ENCODE assay signal across 8 mouse cellular contexts in the genomic region with DNA sequence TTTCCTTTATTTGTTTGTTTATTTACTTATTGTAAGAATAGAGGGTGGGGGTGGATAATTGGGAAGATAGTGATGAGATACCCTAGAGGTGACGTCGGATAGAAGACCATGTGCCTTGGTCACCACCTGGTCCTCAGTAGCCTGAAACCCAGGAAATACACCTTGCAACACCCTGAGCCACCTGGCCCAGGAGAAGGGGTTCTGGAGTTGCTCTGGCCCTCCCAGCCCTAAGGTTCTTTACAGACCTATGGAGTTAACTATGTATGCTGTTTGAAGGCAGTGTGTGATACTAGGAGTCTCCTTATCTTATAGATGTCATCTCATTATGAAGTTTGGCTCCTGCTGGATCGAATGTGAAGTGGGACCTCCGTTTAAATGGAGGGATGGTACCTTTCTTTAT. TPM values are rescaled to one million over a fixed set of nuclear protein-coding genes. Genes with fewer than 3 reads are reported as not detected.
DNase-seq lines count a peak whose midpoint lies in the region; ATAC-seq and TF ChIP-seq lines count a peak whose summit lies in the region.

No protein-coding gene starts in this region.

- H3K27ac ChIP-seq in liver, embryonic 11.5 days (ENCODE audit: low read depth, low read length) = no peak overlapping the region
- H3K27ac ChIP-seq in forebrain, embryonic 13.5 days = 0 out of 2 replicates have a peak overlapping the region, but pooled peaks have one; percentile 20
- no peak overlapping the region for H3K27ac ChIP-seq in intestine, postnatal 0 days (ENCODE audit: low read depth, low read length)
- H3K27ac ChIP-seq in neural tube, embryonic 14.5 days (ENCODE audit: low read depth, low read length) = no peak overlapping the region; the same call in 1 of the 2 replicates
- H3K27ac ChIP-seq in thymus, adult 2 months (ENCODE audit: control insufficient read depth, insufficient read depth, low read length) = no peak overlapping the region

- peak overlapping the region; percentile 81 for H3K4me2 ChIP-seq in liver, embryonic 11.5 days
- peak overlapping the region; percentile 82 for H3K4me2 ChIP-seq in forebrain, embryonic 13.5 days
- peak overlapping the region; percentile 76 for H3K4me2 ChIP-seq in intestine, postnatal 0 days (replicated peaks; ENCODE audit: low read depth)
- peak overlapping the region; percentile 84 for H3K4me2 ChIP-seq in neural tube, embryonic 14.5 days (ENCODE audit: low read depth, low read length)

- H3K4me1 ChIP-seq in liver, embryonic 11.5 days (replicated peaks; ENCODE audit: control insufficient read depth, insufficient read depth, low read length) = peaks cover 13% of the 10 kb centered on the region; the same call in 1 of the 2 replicates
- H3K4me1 ChIP-seq in forebrain, embryonic 13.5 days = peaks cover 33% of the 10 kb centered on the region
- H3K4me1 ChIP-seq in intestine, postnatal 0 days (replicated peaks; ENCODE audit: control insufficient read depth, insufficient read depth, low read length) = no peaks in the 10 kb centered on the region; the same call in 1 of the 2 replicates
- peaks cover 18% of the 10 kb centered on the region for H3K4me1 ChIP-seq in neural tube, embryonic 14.5 days (ENCODE audit: control insufficient read depth, insufficient read depth, low read length)
- H3K4me1 ChIP-seq in thymus, adult 2 months (replicated peaks; ENCODE audit: control insufficient read depth, insufficient read depth, low read length) = peaks cover 11% of the 10 kb centered on the region

- no peak for TF ChIP-seq POLR2A in thymus, adult 2 months (IDR thresholded peaks at IDR 0.05; ENCODE audit: control insufficient read depth, extremely low read depth, insufficient read depth, low read length, poor library complexity)

- H3K9ac ChIP-seq in liver, embryonic 11.5 days (ENCODE audit: low read depth, low read length) = no peak overlapping the region
- peak overlapping the region; percentile 97; the same call in 1 of the 2 replicates for H3K9ac ChIP-seq in forebrain, embryonic 13.5 days
- no peak overlapping the region for H3K9ac ChIP-seq in intestine, postnatal 0 days (ENCODE audit: low read depth, low read length)
- H3K9ac ChIP-seq in neural tube, embryonic 14.5 days (replicated peaks; ENCODE audit: low read depth, low read length) = peak overlapping the region; percentile 98

- 39% methylated on average over 4 of the region's 4 CpGs for WGBS in liver, embryonic 11.5 days
- 32% methylated on average over 4 of the region's 4 CpGs for WGBS in forebrain, embryonic 13.5 days
- WGBS in intestine, postnatal 0 days = 51% methylated on average over 4 of the region's 4 CpGs
- 33% methylated on average over 4 of the region's 4 CpGs for whole genome bisulfite sequencing in neural tube, embryonic 14.5 days
- 63% methylated on average over 4 of the region's 4 CpGs for WGBS in thymus, adult 2 months

- no peak for ATAC-seq in liver, embryonic 11.5 days (replicated peaks; ENCODE audit: low FRiP score)
- ATAC-seq in forebrain, embryonic 13.5 days = 0 out of 2 replicates have a peak, but pooled peaks have one; percentile 46
- ATAC-seq in intestine, postnatal 0 days = no peak
- ATAC-seq in neural tube, embryonic 14.5 days (ENCODE audit: low read depth) = no peak

- peak overlapping the region; percentile 62; the same call in 1 of the 2 replicates for H3K4me3 ChIP-seq in liver, embryonic 11.5 days (ENCODE audit: low read depth, low read length)
- peak overlapping the region; percentile 84 for H3K4me3 ChIP-seq in forebrain, embryonic 13.5 days
- peak overlapping the region; percentile 71 for H3K4me3 ChIP-seq in intestine, postnatal 0 days (ENCODE audit: low read depth, low read length)
- peak overlapping the region; percentile 84 for H3K4me3 ChIP-seq in neural tube, embryonic 14.5 days (ENCODE audit: low read depth, low read length)
- no peak overlapping the region for H3K4me3 ChIP-seq in thymus, adult 2 months (ENCODE audit: control insufficient read depth, insufficient read depth, low read length)

- no peak for TF ChIP-seq CTCF in intestine, postnatal 0 days (IDR thresholded peaks at IDR 0.05; ENCODE audit: low read depth)
- no peak for TF ChIP-seq CTCF in thymus, adult 2 months (IDR thresholded peaks at IDR 0.05; ENCODE audit: borderline replicate concordance, control insufficient read depth, extremely low read depth, insufficient read depth, low read length, poor library complexity)

- DNase-seq in liver, embryonic 11.5 days (ENCODE audit: low spot score) = no peak
- no peak for DNase-seq in liver
- DNase-seq in thymus, adult 2 months = no peak
- DNase-seq in urinary bladder, postnatal 14 days (ENCODE audit: low spot score) = no peak
- DNase-seq in right cerebral cortex, postnatal 25 days = no peak

- H3K27me3 ChIP-seq in liver, embryonic 11.5 days (replicated peaks; ENCODE audit: control insufficient read depth, insufficient read depth, low read length) = peaks cover 43% of the 10 kb centered on the region
- H3K27me3 ChIP-seq in forebrain, embryonic 13.5 days = peaks cover 13% of the 10 kb centered on the region
- peaks cover 8% of the 10 kb centered on the region; the same call in 1 of the 2 replicates for H3K27me3 ChIP-seq in intestine, postnatal 0 days (replicated peaks; ENCODE audit: control insufficient read depth, insufficient read depth, low read length)
- no peaks in the 10 kb centered on the region for H3K27me3 ChIP-seq in neural tube, embryonic 14.5 days (ENCODE audit: control insufficient read depth, insufficient read depth, low read length)
- no peaks in the 10 kb centered on the region for H3K27me3 ChIP-seq in thymus, adult 2 months (ENCODE audit: control insufficient read depth, insufficient read depth, low read length)

- H3K36me3 ChIP-seq in liver, embryonic 11.5 days (ENCODE audit: control insufficient read depth, insufficient read depth, low read length) = no peaks in the 10 kb centered on the region
- no peaks in the 10 kb centered on the region for H3K36me3 ChIP-seq in forebrain, embryonic 13.5 days (ENCODE audit: poor library complexity, severe bottlenecking)
- H3K36me3 ChIP-seq in intestine, postnatal 0 days (ENCODE audit: control insufficient read depth, insufficient read depth) = no peaks in the 10 kb centered on the region
- no peaks in the 10 kb centered on the region for H3K36me3 ChIP-seq in neural tube, embryonic 14.5 days (ENCODE audit: control insufficient read depth, insufficient read depth, low read length)
- no peaks in the 10 kb centered on the region for H3K36me3 ChIP-seq in thymus, adult 2 months (ENCODE audit: control insufficient read depth, insufficient read depth, low read length)

- H3K9me3 ChIP-seq in liver, embryonic 11.5 days (ENCODE audit: control insufficient read depth, low read length) = no peaks in the 10 kb centered on the region
- H3K9me3 ChIP-seq in forebrain, embryonic 13.5 days (replicated peaks) = no peaks in the 10 kb centered on the region
- no peaks in the 10 kb centered on the region for H3K9me3 ChIP-seq in intestine, postnatal 0 days (ENCODE audit: control insufficient read depth)
- no peaks in the 10 kb centered on the region for H3K9me3 ChIP-seq in neural tube, embryonic 14.5 days (ENCODE audit: control insufficient read depth, low read length)

RNA-seq across cellular contexts. Expression of a gene that starts 2.3 kb away (rescaled TPM):
- 5.3 and 6.9 TPM in 2 replicates for polyA plus RNA-seq in liver, embryonic 11.5 days (2014; fragmentation: Nextera tagmentation; extraction: Ambion mirVana)
- polyA plus RNA-seq in forebrain, embryonic 13.5 days (2015; fragmentation: Nextera tagmentation; extraction: Ambion mirVana) = 32.8 and 37.4 TPM in 2 replicates
- 7.1 and 10.1 TPM in 2 replicates for polyA plus RNA-seq in intestine, postnatal 0 days (2015; fragmentation: Nextera tagmentation; extraction: Ambion mirVana)
- 34.0 and 38.3 TPM in 2 replicates for polyA plus RNA-seq in neural tube, embryonic 14.5 days (2014; fragmentation: Nextera tagmentation; extraction: Ambion mirVana)
- polyA plus RNA-seq in thymus, adult 2 months (2012; rRNA removed) = 13.8 and 15.5 TPM in 2 replicates

RNA-seq across cellular contexts. Expression of a gene that starts 32.1 kb away (rescaled TPM):
- polyA plus RNA-seq in liver, embryonic 11.5 days (2014; fragmentation: Nextera tagmentation; extraction: Ambion mirVana) = 21.7 and 24.0 TPM in 2 replicates
- 65.6 and 72.7 TPM in 2 replicates for polyA plus RNA-seq in forebrain, embryonic 13.5 days (2015; fragmentation: Nextera tagmentation; extraction: Ambion mirVana)
- 16.8 and 18.7 TPM in 2 replicates for polyA plus RNA-seq in intestine, postnatal 0 days (2015; fragmentation: Nextera tagmentation; extraction: Ambion mirVana)
- polyA plus RNA-seq in neural tube, embryonic 14.5 days (2014; fragmentation: Nextera tagmentation; extraction: Ambion mirVana) = 50.2 and 53.5 TPM in 2 replicates
- polyA plus RNA-seq in thymus, adult 2 months (2012; rRNA removed) = 35.4 and 35.9 TPM in 2 replicates

RNA-seq across cellular contexts. Expression of a gene that starts 53.0 kb away (rescaled TPM):
- polyA plus RNA-seq in liver, embryonic 11.5 days (2014; fragmentation: Nextera tagmentation; extraction: Ambion mirVana) = 323 and 337 TPM in 2 replicates
- 393 and 402 TPM in 2 replicates for polyA plus RNA-seq in forebrain, embryonic 13.5 days (2015; fragmentation: Nextera tagmentation; extraction: Ambion mirVana)
- polyA plus RNA-seq in intestine, postnatal 0 days (2015; fragmentation: Nextera tagmentation; extraction: Ambion mirVana) = 70.7 and 73.2 TPM in 2 replicates
- polyA plus RNA-seq in neural tube, embryonic 14.5 days (2014; fragmentation: Nextera tagmentation; extraction: Ambion mirVana) = 235 and 280 TPM in 2 replicates
- polyA plus RNA-seq in thymus, adult 2 months (2012; rRNA removed) = 247 and 358 TPM in 2 replicates

Comparison
In these comparisons a context has a peak if more than half of its experiments do, and no peak if none do; other contexts are left out.
1. H3K9ac ChIP-seq: peak in forebrain, embryonic 13.5 days (single experiment) and neural tube, embryonic 14.5 days (single experiment); none in liver, embryonic 11.5 days (single experiment) and intestine, postnatal 0 days (single experiment).
2. Peak in every context shown above with its lines, with median percentiles within 50 percentile points of each other: H3K4me2 ChIP-seq.